Mouse (Mus musculus) megakaryocyte, embryonic 14.5 days (primary cell): ENCODE results near the gene Slc39a1. TPM values are rescaled to one million over a fixed set of nuclear protein-coding genes. Genes with fewer than 3 reads are reported as not detected.
"Not testable (repeated sequence)": the region's sequence is repeated elsewhere in the genome, so short reads cannot be mapped to it uniquely, and the experiment has no call there.

Experiments used
- H3K27me3 ChIP-seq: replicated peaks from 2 replicates; pipeline ENCODE3; 2012; ENCODE audit warnings: inconsistent platforms
- H3K36me3 ChIP-seq: replicated peaks from 2 replicates; pipeline ENCODE3; 2012; ENCODE audit warnings: low read length, inconsistent platforms, mixed read lengths
- H3K4me1 ChIP-seq: 2 replicates; pipeline ENCODE4 v1.6.1; 2012; ENCODE audit warnings: inconsistent platforms
- H3K4me3 ChIP-seq: replicated peaks from 2 replicates; pipeline ENCODE3; 2012; ENCODE audit warnings: moderate library complexity, mild to moderate bottlenecking, inconsistent platforms
- H3K9me3 ChIP-seq: 2 replicates; pipeline ENCODE4 v1.6.1; 2012; ENCODE audit warnings: inconsistent platforms
- FLI1 ChIP-seq: IDR thresholded peaks from 2 replicates; pipeline ENCODE4 v1.6.1; 2012; ENCODE audit warnings: low read length, inconsistent platforms, mixed read lengths
- GATA1 ChIP-seq: IDR thresholded peaks from 3 replicates; pipeline ENCODE4 v1.6.1; 2012; ENCODE audit warnings: mixed read lengths, low read length, inconsistent platforms, borderline replicate concordance
- polyA plus RNA-seq: library from polyadenylated mRNA; stranded (reverse); fragments of >175 nt; gene quantifications from 2 replicates; pipeline ENCODE4 v1.2.3, GENCODE M21; 2012; ENCODE audit warnings: low replicate concordance; ENCODE audit not compliant: insufficient read depth

Gene Slc39a1
- polyA plus RNA-seq, 1 experiment, result 22.8 TPM

DNA sequence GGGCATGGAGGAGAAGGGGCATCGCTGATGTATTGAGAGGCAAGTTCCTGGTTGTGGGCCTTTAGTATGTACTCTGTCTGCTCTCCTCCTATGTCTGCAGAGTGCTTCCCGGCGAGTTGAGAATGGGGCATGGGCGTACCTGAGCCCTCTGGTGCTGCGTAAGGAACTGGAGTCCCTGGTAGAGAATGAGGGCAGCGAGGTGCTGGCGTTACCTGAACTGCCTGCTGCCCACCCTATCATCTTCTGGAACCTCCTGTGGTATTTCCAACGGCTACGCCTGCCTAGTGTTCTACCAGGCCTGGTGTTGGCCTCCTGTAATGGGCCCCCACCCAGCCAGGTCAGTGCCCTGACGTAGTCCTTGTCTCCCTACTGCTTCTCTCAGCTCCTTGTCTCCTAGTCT, 30.2 kb downstream of the Slc39a1 start:
- Histone ChIP-seq H3K36me3 (peaks cover 95% of the 10 kb centered on the region), H3K27me3 (no peaks in the 10 kb centered on the region), H3K9me3 (no peaks in the 10 kb centered on the region), H3K4me3 (no peak overlapping the region), H3K4me1 (peaks cover 6% of the 10 kb centered on the region; the same call in 1 of the 2 replicates)
- TF ChIP-seq GATA1, result no peak
- no peak for TF ChIP-seq FLI1

DNA sequence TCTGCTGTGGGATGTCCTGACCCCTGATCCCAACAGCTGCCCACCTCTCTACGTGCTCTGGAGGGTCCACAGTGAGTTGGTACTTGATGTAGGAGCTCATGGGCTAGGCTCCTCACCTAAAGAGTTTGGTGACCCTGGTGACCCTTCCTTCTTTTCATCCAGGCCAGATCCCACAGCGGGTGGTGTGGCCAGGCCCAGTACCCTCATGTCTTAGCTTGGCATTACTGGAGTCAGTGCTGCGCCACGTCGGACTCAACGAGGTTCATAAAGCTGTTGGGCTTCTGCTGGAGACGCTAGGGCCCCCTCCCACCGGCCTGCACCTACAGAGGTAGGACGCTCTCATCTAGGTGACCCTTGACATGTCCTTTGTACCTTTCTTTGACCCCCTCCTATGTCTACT, 31.2 kb downstream of the Slc39a1 start:
- Histone ChIP-seq H3K9me3 (no peaks in the 10 kb centered on the region), H3K4me1 (peaks cover 6% of the 10 kb centered on the region; the same call in 1 of the 2 replicates), H3K27me3 (no peaks in the 10 kb centered on the region), H3K36me3 (peaks cover 86% of the 10 kb centered on the region), H3K4me3 (no peak overlapping the region)
- TF ChIP-seq GATA1 (no peak), FLI1 (no peak)

DNA sequence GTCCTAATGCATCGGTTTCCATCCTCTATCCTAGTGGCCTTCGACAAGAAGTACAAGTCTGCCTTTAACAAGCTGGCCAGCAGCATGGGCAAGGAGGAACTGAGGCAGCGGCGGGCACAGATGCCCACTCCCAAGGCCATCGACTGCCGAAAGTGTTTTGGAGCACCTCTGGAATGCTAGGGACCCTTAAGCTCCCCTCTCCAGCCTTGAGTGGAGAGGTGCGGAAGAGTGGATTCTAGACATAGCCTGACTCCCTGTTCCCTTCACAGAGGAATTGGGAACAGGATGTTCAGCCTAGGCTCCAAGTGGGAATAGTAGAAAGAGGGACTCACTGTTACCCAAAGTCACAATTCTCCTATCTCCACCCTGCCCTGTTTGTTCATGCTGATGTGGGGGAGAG, 31.8 kb downstream of the Slc39a1 start:
- no peak for TF ChIP-seq GATA1
- no peak for TF ChIP-seq FLI1
- no peaks in the 10 kb centered on the region for H3K27me3 ChIP-seq
- H3K4me3 ChIP-seq, result no peak overlapping the region
- peaks cover 81% of the 10 kb centered on the region for H3K36me3 ChIP-seq
- H3K4me1 ChIP-seq, result peaks cover 6% of the 10 kb centered on the region; the same call in 1 of the 2 replicates
- no peaks in the 10 kb centered on the region for H3K9me3 ChIP-seq

DNA sequence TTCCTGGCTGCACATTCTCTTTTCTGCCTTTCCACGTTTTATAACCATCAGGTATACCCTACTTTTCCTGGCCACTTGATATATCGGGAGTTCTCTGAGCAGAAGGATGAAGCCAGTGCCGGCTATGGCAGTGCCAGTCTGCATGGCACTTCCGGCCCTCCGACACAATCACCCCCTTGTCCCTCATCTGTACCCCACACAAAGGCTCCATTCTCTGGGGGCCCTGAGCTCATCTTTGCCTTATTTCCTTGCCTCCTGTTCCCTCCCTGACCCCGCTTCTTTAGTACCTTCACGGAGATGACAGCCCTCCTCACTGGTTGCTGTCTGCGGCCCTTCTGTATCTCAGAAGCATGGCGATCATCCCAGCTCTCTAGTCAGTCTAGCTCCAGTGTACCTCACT, 32.7 kb downstream of the Slc39a1 start:
- peaks cover 6% of the 10 kb centered on the region; the same call in 1 of the 2 replicates for H3K4me1 ChIP-seq
- no peak overlapping the region for H3K4me3 ChIP-seq
- no peaks in the 10 kb centered on the region for H3K9me3 ChIP-seq
- TF ChIP-seq FLI1 (no peak), GATA1 (no peak)
- peaks cover 71% of the 10 kb centered on the region for H3K36me3 ChIP-seq
- no peaks in the 10 kb centered on the region for H3K27me3 ChIP-seq

DNA sequence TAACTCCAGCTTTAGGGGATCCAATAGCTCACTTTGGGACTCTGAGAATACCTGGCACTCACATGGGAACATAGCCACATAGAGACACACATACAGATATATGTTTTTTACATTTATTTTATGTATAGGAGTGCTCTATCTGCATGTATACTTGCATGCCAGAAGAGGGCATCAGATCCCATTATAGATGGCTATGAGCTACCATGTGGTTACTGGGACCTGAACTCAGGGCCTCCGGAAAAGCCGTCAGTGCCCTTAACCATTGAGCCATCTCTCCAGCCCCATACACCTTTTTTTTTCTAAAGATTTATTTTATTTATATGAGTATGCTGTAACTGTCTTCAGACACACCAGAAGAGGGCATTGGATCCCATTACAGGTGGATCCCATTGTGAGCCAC, 36.2 kb downstream of the Slc39a1 start:
- no peak overlapping the region for H3K4me3 ChIP-seq
- no peaks in the 10 kb centered on the region for H3K9me3 ChIP-seq
- no peaks in the 10 kb centered on the region for H3K27me3 ChIP-seq
- peaks cover 37% of the 10 kb centered on the region for H3K36me3 ChIP-seq
- no peaks in the 10 kb centered on the region for H3K4me1 ChIP-seq
- TF ChIP-seq FLI1 (no peak), GATA1 (no peak)

DNA sequence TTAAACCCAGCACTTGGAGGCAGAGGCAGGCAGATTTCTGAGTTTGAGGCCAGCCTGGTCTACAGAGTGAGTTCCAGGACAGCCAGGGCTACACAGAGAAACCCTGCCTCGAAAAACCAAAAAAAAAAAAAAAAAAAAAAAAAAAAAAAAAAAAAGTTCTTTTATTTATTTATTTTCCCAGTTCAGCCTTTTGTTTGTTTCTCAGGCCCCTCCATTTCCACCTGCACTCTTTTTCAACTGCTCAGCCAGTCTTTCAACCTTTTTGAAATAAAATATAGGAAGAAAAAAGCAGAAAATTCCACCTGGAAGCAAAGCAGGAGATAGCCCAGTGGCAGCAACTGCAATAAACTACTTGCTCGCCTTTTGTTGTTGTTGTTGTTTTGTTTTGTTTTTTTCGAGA, 41.4 kb downstream of the Slc39a1 start:
- not testable (repeated sequence) for H3K36me3 ChIP-seq, H3K27me3 ChIP-seq, H3K4me3 ChIP-seq, H3K9me3 ChIP-seq
- H3K4me1 ChIP-seq, result peaks cover 16% of the 10 kb centered on the region

DNA sequence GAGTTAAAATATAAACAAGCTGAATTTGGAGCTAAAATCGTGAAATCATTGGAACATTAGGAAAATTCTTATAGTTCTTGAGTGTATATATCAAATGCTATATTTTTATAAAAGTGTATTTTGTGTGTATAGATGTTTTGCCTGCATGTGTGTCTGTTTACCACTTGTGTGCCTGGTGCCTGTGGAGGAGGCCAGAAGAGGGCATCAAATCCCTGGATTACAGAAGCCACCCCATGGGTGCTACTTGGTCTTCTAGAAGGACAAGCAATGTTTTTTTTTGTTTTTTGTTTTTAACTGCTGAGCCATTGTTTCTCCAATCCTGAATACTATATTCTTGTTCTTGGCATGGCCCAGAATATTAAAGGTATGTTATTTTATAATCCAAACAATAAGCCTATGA, 42.6 kb downstream of the Slc39a1 start:
- Histone ChIP-seq H3K4me1 (peaks cover 28% of the 10 kb centered on the region), H3K27me3 (no peaks in the 10 kb centered on the region), H3K9me3 (no peaks in the 10 kb centered on the region), H3K36me3 (peaks cover 2% of the 10 kb centered on the region), H3K4me3 (no peak overlapping the region)
- no peak for TF ChIP-seq FLI1
- TF ChIP-seq GATA1, result no peak

DNA sequence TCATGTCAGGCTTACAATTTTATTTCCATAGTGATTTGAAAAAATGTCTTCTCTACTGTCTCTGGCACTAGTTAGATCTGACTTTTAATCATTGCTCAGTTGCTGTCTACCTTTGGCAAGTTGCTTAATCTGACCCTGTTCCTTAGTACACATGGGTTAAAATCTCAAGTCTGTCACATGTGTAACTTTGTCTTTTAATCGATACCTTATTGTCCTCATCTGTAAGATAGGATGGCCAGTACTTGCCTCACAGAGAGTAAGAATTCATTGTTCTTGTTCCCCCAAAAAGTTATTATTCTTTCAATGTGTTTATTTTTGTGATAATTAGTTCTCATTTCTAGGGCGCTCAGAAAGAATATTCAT, 44.0 kb downstream of the Slc39a1 start:
- Histone ChIP-seq H3K4me3 (peak overlapping the region; percentile 95), H3K27me3 (no peaks in the 10 kb centered on the region), H3K4me1 (peaks cover 41% of the 10 kb centered on the region), H3K9me3 (no peaks in the 10 kb centered on the region), H3K36me3 (peaks cover 6% of the 10 kb centered on the region)
- no peak for TF ChIP-seq FLI1
- TF ChIP-seq GATA1, result no peak

DNA sequence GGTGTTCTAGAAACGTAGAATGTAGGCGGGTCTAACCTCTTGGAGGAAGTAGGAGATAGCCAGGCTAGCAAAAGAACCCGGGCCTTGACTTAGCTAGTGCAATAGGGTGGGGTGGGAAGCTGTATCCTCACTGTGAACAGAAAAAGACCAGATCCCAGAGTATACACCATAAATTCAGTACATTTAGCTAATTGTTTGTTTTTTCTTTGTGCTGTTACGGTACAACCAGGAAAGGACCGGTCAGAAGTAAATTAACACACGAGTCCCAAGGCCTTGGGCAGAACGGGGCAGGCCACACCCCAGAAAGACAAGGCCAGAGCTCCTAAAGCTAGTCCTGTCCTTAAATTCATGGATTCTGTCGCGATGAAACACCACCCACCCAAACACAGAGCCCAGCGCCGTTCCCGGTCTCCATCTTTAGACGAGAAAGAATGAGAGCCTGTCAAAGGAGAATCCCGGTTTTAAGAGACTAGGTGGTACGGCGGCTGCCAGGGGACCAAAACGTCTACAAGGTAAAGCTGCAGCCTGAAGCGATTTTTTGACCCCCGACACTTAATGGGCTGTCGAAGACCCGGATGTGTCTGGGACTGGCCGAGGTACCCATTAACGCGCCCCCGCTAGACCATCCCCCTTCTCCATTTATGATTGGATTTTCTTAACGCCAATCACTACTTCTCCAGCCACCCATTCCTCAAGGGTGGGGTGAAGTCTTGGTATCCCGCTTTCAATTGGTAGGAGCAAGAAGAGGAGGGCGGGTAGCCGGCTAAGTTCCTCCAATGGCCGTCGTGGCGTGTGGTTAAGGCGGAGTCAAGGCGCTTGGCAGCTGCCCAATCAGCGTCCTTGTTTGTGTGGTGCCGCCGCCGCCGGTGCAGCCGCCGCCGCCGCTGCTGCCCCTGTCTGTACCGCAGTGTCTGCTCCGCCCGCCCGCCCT, 44.6 kb downstream of the Slc39a1 start, which contains the start of gene Gatad2b:
Gatad2b (plus strand) TSS at position 834 of the 931 bp plus-strand sequence.
- Histone ChIP-seq H3K36me3 (peaks cover 10% of the 10 kb centered on the region), H3K9me3 (no peaks in the 10 kb centered on the region), H3K4me1 (peaks cover 48% of the 10 kb centered on the region), H3K27me3 (no peaks in the 10 kb centered on the region), H3K4me3 (peak within 1 kb of the TSS; percentile 95)
- TF ChIP-seq FLI1, result no peak
- no peak for TF ChIP-seq GATA1

DNA sequence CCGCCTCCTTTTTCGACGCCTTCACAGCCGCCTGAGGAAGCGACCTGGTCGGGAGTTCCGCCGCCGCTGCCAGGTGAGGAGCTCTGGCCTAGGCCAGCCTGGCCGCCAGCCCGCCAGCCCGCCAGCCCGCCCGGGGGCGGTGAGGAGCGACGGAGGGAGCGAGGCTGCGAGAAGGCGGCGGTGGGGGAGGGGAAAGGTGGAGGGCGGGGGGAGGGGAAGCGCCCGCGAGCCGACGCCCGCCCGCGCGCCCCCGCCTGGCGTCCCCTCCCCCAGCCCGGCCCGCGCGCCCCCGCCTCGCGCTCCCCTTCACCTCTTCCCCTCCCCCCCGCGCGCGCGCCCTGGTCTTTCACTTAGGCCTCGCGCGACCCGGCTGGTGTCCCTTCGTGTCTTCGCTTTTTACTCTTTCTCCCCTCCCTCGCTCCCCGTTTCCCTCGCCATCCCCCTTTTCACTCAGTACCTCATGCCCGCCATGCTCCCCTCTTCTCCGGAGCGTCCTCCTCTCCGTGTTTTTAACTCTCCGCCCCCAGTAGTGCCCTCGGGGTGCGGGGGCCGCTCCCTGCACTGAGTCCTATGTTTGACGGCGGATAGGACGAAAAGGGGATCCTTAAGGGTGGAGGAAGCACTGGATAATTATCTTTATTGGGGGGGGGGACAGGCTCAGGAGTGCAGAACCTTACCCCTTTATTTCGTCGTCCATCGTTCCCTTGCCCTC, 45.5 kb downstream of the Slc39a1 start:
- peaks cover 15% of the 10 kb centered on the region for H3K36me3 ChIP-seq
- H3K4me1 ChIP-seq, result peaks cover 57% of the 10 kb centered on the region
- no peaks in the 10 kb centered on the region for H3K9me3 ChIP-seq
- no peak for TF ChIP-seq GATA1
- no peak for TF ChIP-seq FLI1
- H3K4me3 ChIP-seq, result peak overlapping the region; percentile 95
- H3K27me3 ChIP-seq, result no peaks in the 10 kb centered on the region
